Mouse (Mus musculus): ENCODE measurements around the gene Wdr83.
"Not testable (repeated sequence)": the region's sequence is repeated elsewhere in the genome, so short reads cannot be mapped to it uniquely, and the experiment has no call there.

Wdr83 gene

DNA sequence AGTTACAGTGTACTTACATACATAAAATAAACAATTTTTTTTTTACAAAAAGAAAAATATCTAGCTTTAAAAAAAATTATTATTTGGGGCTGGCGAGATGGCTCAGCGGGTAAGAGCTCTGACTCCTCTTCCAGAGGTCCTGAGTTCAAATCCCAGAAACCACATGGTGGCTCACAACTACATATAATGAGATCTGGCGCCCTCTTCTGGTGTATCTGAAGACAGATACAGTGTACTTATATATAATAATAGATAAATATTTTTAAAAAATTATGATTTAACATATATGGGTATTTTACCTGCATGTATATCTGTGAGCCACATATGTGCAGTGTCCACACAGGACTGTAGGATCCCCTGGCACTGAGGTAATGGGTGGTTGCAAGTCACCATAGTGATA lies 5.1 kb upstream of the Wdr83 start:
- peaks cover 31% of the 10 kb centered on the region for H3K4me1 ChIP-seq (replicated peaks; ENCODE audit: low read depth, low read length)

DNA sequence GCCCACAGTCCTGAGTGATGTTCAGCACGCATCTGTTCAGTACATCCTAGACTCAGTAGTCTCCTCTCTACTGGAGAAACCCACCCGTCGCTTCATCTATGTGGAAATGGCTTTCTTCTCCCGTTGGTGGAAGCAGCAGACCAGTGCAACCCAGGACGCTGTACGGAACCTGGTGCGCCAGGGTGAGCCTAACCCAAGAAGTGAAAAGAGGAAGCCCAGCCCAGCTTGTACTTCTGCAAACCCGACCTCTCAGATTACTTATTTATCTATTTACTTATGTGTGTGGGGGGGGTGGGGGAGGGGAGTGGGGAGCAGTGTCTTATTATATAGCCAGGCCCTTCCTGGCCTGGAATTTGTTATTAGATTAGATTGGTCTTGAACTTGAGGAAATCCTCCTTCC lies 3.5 kb upstream of the Wdr83 start:
- no peak for TF ChIP-seq NANOG (IDR thresholded peaks at IDR 0.05; ENCODE audit: borderline replicate concordance, low read length)
- TF ChIP-seq POU5F1 (IDR thresholded peaks at IDR 0.05; ENCODE audit: borderline replicate concordance, low read length) = no peak
- TF ChIP-seq CTCF (conservative IDR thresholded peaks at IDR 0.05; ENCODE audit: low read length) = no peak
- no peaks in the 10 kb centered on the region for H3K9me3 ChIP-seq (ENCODE audit: low read length)
- no peaks in the 10 kb centered on the region for H3K27me3 ChIP-seq (ENCODE audit: insufficient read depth, low read length)
- H3K4me3 ChIP-seq (replicated peaks; ENCODE audit: low read length) = peak overlapping the region; percentile 89; the same call in 1 of the 2 replicates
- H3K4me1 ChIP-seq (replicated peaks; ENCODE audit: low read depth, low read length) = peaks cover 33% of the 10 kb centered on the region
- H3K36me3 ChIP-seq (ENCODE audit: insufficient read depth, low read length) = peaks cover 45% of the 10 kb centered on the region

More for the DNA sequence above, 5.1 kb upstream of the Wdr83 start:
- no peaks in the 10 kb centered on the region for H3K27me3 ChIP-seq (ENCODE audit: insufficient read depth, low read length)
- no peaks in the 10 kb centered on the region for H3K9me3 ChIP-seq (ENCODE audit: low read length)
- no peak overlapping the region for H3K4me3 ChIP-seq (replicated peaks; ENCODE audit: low read length)
- H3K36me3 ChIP-seq (ENCODE audit: insufficient read depth, low read length) = peaks cover 49% of the 10 kb centered on the region
- TF ChIP-seq NANOG (IDR thresholded peaks at IDR 0.05; ENCODE audit: borderline replicate concordance, low read length) = no peak
- TF ChIP-seq CTCF (conservative IDR thresholded peaks at IDR 0.05; ENCODE audit: low read length) = no peak
- TF ChIP-seq POU5F1 (IDR thresholded peaks at IDR 0.05; ENCODE audit: borderline replicate concordance, low read length) = no peak

DNA sequence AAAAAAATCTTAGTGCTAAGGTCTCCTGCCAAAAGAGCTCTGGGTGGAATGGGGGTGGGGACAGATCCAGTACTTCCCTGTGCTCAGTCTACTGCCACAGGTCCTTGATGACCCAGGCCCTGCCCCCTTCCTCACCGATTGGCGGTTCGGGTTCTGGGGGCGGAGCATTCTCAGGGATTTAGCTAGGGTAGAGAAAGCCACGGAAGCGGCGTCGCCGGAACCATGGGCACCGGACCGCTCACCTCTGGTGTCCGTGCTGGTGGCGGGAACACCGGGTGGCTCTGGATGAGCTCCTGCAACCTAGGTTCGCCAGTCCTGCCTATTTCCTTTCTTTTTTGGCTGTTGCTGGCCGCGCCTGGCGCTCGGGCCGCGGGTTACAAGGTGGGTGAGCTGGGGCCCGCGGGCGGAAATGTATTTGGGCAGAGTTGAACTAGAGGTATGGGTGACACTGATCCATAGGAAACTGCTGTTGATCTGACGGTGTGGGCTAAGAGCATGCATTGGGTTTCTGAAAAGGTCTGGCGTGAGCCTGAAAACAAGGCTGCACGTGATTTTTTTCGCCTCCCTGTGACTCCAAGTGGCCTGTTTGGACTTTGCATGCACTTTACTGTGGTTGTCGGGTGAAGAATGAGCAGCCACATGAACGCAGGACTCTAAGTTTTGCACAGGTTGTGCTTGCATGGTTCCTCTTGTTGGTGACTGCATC lies 2.2 kb upstream of the Wdr83 start, which contains the start of gene Man2b1:
Gene Man2b1, plus strand, starts transcription at position 163 of the 706 bp plus-strand sequence.
- Histone ChIP-seq H3K4me1 (replicated peaks; ENCODE audit: low read depth, low read length) (peaks cover 41% of the 10 kb centered on the region), H3K36me3 (ENCODE audit: insufficient read depth, low read length) (peaks cover 49% of the 10 kb centered on the region), H3K27me3 (ENCODE audit: insufficient read depth, low read length) (no peaks in the 10 kb centered on the region), H3K4me3 (replicated peaks; ENCODE audit: low read length) (peak within 1 kb of the TSS; percentile 89), H3K9me3 (ENCODE audit: low read length) (no peaks in the 10 kb centered on the region)
- TF ChIP-seq NANOG (IDR thresholded peaks at IDR 0.05; ENCODE audit: borderline replicate concordance, low read length) (no peak), CTCF (conservative IDR thresholded peaks at IDR 0.05; ENCODE audit: low read length) (no peak), POU5F1 (IDR thresholded peaks at IDR 0.05; ENCODE audit: borderline replicate concordance, low read length) (no peak)

DNA sequence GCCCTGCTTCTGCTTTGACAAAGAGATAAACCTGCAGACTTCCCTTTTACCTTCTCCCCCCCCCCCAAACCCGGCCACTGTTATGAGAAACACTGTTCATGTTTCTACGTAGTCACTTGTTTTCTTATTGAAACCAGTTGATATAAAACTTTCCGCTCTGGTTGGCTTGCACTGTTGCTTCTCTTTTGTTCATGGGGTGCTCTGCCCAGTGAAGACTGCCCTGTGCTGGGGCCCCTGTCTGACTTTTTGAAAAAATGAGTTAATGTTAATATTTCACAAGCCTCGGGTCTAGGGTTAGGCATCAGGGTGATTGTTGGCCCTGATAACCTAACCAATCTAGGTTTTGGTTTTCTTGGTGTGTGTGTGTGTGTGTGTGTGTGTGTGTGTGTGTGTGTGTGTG lies 1.1 kb upstream of the Wdr83 start:
- Histone ChIP-seq H3K4me1 (replicated peaks; ENCODE audit: low read depth, low read length) (peaks cover 41% of the 10 kb centered on the region), H3K36me3 (ENCODE audit: insufficient read depth, low read length) (peaks cover 49% of the 10 kb centered on the region)
- not testable (repeated sequence) for H3K9me3 ChIP-seq (ENCODE audit: low read length); H3K4me3 ChIP-seq (replicated peaks; ENCODE audit: low read length); H3K27me3 ChIP-seq (ENCODE audit: insufficient read depth, low read length)

DNA sequence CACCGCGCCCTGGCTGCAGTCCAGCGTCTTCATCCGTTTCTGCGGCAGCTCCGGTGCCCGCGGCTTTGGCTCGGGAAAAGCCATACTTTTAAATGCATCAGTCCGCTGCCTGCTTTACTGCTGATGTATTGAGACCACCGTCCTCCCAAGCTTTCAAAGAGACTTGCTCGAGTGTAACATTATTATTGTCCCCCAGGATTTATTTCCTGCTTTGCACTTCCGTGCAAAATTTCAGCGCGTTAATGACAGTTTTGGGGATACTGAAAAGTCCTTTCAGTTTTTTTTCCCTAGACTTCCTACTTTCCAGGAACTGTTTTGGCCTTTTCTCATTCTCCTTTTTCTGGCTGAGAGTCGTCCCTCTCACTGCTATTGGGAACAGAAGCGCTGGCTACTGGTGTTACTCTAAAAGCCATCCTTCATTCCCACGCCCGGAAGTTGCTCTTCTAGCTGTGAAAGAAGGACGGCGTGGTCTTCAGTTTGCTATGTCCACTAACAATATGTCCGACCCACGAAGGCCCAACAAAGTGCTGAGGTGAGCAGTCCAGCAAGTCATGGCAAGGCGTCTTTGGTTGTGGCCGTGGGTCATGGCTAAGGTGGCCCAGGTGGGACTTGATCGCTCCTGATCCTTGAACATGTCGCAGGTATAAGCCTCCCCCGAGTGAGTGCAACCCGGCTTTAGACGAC lies 432 bp downstream of the Wdr83 start, which contains the start of gene Wdr83os:
Gene Wdr83os, plus strand, starts transcription at position 209 of the 684 bp plus-strand sequence.
- Histone ChIP-seq H3K4me3 (replicated peaks; ENCODE audit: low read length) (peak within 1 kb of the TSS; percentile 96), H3K4me1 (replicated peaks; ENCODE audit: low read depth, low read length) (peaks cover 52% of the 10 kb centered on the region), H3K36me3 (ENCODE audit: insufficient read depth, low read length) (peaks cover 50% of the 10 kb centered on the region), H3K9me3 (ENCODE audit: low read length) (no peaks in the 10 kb centered on the region), H3K27me3 (ENCODE audit: insufficient read depth, low read length) (no peaks in the 10 kb centered on the region)
- TF ChIP-seq POU5F1 (IDR thresholded peaks at IDR 0.05; ENCODE audit: borderline replicate concordance, low read length) = no peak
- no peak for TF ChIP-seq CTCF (conservative IDR thresholded peaks at IDR 0.05; ENCODE audit: low read length)
- TF ChIP-seq NANOG (IDR thresholded peaks at IDR 0.05; ENCODE audit: borderline replicate concordance, low read length) = no peak

DNA sequence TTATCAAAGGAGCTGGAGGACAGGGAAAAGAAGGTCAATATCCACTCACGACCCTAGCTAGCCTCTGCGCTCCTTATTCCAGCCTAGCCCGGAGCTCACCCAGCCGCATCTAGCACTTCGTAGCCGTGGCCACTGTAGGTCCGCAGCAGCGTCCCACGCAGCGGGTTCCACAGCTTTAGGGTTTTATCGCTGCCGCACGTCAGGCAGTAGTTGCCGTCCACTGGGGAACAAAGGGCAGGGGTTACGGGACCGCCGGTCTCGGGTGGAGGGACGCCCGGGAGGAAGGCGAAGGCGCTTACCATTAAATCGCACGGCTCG lies 933 bp downstream of the Wdr83 start:
- Histone ChIP-seq H3K9me3 (ENCODE audit: low read length) (no peaks in the 10 kb centered on the region), H3K27me3 (ENCODE audit: insufficient read depth, low read length) (no peaks in the 10 kb centered on the region), H3K4me1 (replicated peaks; ENCODE audit: low read depth, low read length) (peaks cover 57% of the 10 kb centered on the region), H3K36me3 (ENCODE audit: insufficient read depth, low read length) (peaks cover 50% of the 10 kb centered on the region), H3K4me3 (replicated peaks; ENCODE audit: low read length) (peak overlapping the region; percentile 96)
- TF ChIP-seq POU5F1 (IDR thresholded peaks at IDR 0.05; ENCODE audit: borderline replicate concordance, low read length) (no peak), CTCF (conservative IDR thresholded peaks at IDR 0.05; ENCODE audit: low read length) (no peak), NANOG (IDR thresholded peaks at IDR 0.05; ENCODE audit: borderline replicate concordance, low read length) (no peak)

DNA sequence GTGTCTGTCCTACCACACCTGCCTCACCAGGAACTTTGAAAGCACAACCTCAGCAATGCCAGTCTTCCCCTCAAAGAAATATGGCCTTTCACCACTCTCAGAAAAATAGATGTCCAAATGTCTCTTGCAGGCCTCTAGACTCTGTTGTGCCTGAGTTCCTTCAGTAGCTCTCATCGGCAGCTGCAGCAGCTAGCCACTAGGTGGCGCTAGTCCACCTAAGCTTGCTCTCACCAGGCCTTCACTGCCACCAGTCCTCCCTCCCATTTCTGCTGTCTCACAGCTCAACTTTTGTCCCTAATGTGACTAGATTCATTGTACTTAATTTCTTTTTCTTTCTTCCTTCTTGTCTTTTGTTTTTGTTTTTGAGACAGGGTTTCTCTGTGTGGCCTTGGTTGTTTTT lies 4.1 kb downstream of the Wdr83 start:
- H3K4me3 ChIP-seq (replicated peaks; ENCODE audit: low read length) = no peak overlapping the region

DNA sequence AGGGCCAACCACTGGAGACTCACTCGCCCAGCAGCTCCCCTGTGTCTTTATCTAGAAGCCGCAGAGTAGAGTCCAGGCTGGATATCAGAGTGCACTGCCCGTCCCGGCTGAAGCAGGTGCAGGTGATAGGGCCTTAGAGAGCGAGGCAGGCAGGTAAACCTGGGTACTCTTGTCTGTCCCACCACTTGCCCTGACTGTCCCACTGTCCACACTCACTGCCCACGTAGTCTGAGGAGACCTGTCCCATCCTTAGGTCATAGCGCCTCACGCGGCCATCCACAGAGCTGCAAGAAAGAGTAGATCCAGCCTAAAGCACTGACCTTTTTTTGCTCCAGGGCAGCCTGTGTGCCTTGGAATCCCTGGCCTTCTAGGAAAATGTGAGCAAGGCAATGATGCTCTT lies 5.1 kb downstream of the Wdr83 start:
- Histone ChIP-seq H3K4me3 (replicated peaks; ENCODE audit: low read length) (no peak overlapping the region), H3K4me1 (replicated peaks; ENCODE audit: low read depth, low read length) (peaks cover 52% of the 10 kb centered on the region), H3K36me3 (ENCODE audit: insufficient read depth, low read length) (peaks cover 66% of the 10 kb centered on the region), H3K9me3 (ENCODE audit: low read length) (no peaks in the 10 kb centered on the region), H3K27me3 (ENCODE audit: insufficient read depth, low read length) (no peaks in the 10 kb centered on the region)
- TF ChIP-seq POU5F1 (IDR thresholded peaks at IDR 0.05; ENCODE audit: borderline replicate concordance, low read length) (no peak), NANOG (IDR thresholded peaks at IDR 0.05; ENCODE audit: borderline replicate concordance, low read length) (no peak), CTCF (conservative IDR thresholded peaks at IDR 0.05; ENCODE audit: low read length) (peak; percentile 45)

More for the DNA sequence above, 4.1 kb downstream of the Wdr83 start:
- Histone ChIP-seq H3K9me3 (ENCODE audit: low read length) (no peaks in the 10 kb centered on the region), H3K27me3 (ENCODE audit: insufficient read depth, low read length) (no peaks in the 10 kb centered on the region), H3K4me1 (replicated peaks; ENCODE audit: low read depth, low read length) (peaks cover 61% of the 10 kb centered on the region), H3K36me3 (ENCODE audit: insufficient read depth, low read length) (peaks cover 66% of the 10 kb centered on the region)
- TF ChIP-seq POU5F1 (IDR thresholded peaks at IDR 0.05; ENCODE audit: borderline replicate concordance, low read length) = no peak
- peak; percentile 86 for TF ChIP-seq CTCF (conservative IDR thresholded peaks at IDR 0.05; ENCODE audit: low read length)
- no peak for TF ChIP-seq NANOG (IDR thresholded peaks at IDR 0.05; ENCODE audit: borderline replicate concordance, low read length)
